Mouse (Mus musculus) spleen, postnatal 4 days (tissue): ENCODE results near the gene Ak1.

ENCODE experiments used
- DNase-seq, 2 experiments: peaks; one replicate each; pipeline ENCODE4 v3.0.0; 2022; ENCODE audit warnings: low spot score in 2 of 2

Gene Ak1

DNA sequence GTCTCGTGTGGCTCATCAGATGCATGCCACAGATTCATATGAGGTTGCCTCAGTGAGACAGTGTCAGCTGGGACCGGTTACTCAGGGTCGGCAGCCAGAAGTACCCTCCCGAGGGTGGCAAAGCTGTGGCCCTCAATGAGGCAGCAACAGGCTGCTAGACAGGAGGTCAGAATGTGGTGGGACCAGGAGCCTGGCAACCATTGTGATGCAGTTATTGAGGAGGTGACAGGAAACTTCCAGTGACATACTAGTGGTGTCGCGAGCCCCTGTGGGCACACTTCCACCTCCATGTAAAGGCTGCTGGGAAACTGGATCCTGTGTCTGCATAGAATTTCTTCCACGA, at the start of gene Ak1:
Gene Ak1, plus strand, starts transcription at position 242 of the 343 bp plus-strand sequence.
- no peak for DNase-seq

DNA sequence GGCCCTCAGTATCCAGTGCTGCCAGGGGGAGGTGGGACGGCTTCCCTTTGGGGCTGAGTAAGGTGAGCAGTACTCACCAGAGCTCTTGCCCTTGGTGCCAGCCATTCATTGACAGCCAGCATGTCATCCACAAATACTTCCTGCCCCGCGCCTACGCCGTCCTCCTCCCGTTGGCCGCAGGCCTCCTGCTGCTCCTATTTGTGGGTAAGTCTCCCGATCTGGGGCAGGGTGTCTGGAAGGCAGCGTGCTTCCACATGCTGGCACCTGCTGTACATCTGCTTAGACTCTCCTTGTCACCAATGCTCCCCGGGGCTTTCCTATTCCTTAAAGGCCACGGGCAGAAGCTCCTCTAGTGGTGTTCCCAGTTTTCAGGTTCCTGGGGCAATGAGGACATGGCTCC, 49.4 kb upstream of the Ak1 start:
- DNase-seq: no peak

DNA sequence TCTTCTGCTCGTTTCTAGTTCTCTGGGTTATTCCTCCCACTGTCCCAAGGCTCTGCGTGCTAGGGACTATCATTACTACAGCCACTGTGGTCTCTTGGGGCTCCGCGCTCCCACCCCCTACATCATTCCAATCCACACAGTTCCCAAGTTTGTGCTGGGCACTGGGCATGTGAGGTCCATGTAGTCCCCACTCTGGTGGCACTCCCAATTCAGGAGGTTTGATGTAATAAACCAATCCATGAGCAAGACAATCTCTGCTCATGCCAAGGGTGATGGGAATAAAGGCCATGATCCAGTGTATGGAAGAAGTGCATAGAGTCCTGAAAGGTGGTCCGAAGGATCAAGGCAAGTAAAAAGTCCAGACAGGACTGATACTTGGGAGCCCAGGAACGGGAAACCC, 47.1 kb upstream of the Ak1 start, which contains the start of gene Pip5kl1:
Gene Pip5kl1, plus strand, starts transcription at position 301 of the 400 bp plus-strand sequence.
- DNase-seq: no peak

DNA sequence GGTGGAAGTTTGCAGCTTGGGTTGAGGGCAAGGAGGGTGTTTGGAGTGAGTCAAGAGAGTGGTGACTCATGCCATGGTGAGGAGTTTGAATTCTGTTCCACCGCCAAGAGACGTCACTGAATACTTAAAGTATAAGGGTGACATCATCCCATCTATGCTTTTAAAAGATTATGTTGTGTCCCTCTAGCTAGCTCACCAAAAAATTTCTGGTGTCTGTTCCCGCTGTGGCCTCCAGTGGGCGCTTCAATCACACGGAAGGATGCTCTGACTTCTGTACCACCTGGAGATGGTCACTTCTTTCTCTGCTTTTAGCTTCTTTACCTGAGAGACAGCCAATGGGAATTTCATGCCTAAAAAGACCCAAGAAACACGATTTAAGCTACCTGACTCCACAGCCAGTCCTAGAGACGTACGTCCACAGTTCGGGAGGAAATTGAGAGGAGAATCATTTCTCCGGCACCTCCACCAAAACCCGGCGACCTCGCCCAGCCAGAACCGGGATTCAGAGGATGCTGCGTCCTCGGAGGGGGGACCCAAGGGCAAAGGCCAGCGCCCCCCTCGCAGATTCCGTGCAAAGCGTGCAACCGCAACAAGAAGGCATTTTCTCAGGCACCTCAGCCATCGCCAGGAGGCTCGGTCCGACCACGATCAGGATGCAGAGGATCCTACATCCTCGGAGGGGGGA, 46.5 kb upstream of the Ak1 start:
- DNase-seq: peak; percentile 63 to 82

DNA sequence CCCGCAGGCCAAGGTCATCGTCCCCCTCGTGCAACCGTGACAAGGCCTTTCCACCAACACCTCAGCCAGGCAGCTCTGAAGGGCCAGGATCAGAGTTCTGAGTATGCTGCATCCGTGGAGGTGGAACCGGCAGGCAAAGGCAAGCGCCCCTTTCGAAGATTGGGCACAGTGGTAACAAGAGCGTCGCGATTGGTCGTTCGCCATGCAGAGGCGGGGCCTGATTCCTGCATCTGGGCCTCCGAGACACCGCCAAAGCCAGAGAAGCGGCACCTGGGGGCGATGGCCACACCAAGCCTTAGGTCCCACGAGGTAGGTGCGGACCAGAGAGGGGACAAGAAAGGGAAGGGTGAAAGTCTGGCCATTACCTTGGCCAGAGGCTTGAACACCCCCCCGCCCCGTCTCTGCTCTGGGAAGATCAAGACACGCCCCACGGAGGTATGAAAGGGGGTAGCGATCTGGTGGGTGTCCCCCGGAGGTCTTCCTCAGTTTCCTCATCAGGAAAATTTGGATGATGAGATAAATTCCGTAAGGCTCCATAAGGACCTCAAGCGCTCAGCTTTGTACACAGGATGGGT, 45.9 kb upstream of the Ak1 start, which contains the start of gene 9430097D07Rik:
Gene 9430097D07Rik, minus strand, starts transcription at position 99 of the 575 bp plus-strand sequence.
- peak; percentile 54 to 75 for DNase-seq

DNA sequence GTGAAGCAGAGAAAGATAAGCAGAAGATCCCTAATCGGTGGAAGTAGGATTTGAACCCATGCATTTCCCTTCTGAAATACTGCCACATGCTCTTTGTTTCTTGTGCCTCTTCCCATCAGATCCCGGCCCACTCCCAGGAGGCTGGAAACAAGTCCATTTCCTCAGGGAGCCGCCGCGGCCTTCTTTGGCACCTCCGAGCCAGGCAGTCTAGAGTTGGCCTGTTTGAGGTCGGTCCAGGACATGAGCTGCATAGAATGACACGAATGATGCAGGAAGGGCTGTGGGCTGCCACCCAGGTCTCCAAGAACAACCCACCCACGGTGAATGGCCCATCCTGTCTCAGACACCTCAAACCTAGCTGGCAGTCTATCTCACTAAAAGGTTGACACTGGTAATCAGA, 45.0 kb upstream of the Ak1 start:
- no peak for DNase-seq

DNA sequence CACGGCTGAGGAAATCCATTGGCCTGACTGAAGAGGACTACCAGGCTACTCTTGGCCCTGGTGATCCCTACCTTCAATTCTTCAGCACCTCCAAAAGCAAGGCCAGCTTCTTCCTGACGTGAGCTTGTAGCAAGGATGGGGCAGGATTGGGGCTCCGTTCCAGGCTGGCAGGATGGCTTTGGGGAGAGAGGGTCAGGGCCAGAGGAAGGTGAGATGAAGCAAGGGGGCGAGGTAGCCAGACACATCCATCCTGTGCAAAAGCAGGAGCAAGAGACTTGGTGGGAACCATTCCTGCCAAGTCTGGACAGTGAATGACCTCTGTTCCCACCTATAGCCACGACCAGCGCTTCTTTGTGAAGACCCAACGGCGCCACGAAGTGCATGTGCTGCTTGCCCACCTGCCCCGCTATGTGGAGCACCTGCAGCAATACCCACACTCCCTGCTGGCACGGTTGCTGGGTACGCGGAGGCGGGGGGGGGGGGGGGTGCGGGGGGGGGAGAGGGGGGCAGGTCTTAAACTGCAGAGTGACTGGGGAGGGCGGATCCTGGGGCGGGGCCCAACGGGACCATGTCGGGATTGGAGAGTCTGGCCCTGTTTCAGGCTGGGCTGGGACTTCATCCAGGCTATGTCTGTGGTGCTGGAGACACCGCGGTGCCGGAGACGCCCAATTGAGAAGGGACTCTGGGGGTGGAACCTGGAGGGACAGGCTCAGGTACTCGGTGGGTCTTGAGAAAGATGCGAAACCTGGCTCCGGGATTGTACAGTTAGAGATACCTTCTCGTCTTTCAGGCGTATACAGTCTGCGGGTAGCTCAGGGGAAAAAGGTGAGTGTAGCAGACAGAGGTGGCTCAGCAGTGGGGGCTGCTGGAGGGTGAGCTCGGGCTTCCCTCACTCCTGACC, 43.2 kb upstream of the Ak1 start:
- DNase-seq: no peak

DNA sequence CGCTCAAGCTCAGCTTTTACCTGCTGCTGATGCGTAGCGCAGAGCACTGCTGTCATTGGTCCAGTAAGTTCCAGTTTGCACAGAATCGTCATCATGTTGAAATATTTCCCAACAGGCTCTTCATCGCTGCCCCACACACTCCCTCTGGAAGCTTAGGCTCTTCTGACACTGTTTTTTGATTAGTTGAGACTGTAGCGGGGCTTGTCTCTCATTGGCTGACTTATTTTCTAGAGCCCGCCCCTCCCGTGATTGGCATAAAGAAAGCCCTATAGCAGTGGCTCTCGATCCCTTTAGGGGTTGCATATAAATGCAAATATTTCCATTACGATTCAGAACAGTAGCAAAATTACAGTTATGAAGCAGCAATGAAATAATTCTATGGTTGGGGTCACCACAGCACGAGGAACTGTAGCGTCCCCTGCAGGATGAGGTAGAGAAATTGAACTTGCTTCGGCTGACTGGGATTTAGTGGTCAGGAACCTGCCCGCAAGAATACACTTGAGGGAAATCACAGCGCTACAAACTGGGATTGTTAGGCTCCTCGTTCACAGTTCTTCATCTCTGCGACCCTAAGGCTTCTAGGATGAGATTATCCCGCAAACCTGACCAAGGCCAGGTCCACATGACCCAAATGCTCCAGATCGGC, 40.0 kb upstream of the Ak1 start:
- peak in 1 of 2 experiments; percentile 39 for DNase-seq

DNA sequence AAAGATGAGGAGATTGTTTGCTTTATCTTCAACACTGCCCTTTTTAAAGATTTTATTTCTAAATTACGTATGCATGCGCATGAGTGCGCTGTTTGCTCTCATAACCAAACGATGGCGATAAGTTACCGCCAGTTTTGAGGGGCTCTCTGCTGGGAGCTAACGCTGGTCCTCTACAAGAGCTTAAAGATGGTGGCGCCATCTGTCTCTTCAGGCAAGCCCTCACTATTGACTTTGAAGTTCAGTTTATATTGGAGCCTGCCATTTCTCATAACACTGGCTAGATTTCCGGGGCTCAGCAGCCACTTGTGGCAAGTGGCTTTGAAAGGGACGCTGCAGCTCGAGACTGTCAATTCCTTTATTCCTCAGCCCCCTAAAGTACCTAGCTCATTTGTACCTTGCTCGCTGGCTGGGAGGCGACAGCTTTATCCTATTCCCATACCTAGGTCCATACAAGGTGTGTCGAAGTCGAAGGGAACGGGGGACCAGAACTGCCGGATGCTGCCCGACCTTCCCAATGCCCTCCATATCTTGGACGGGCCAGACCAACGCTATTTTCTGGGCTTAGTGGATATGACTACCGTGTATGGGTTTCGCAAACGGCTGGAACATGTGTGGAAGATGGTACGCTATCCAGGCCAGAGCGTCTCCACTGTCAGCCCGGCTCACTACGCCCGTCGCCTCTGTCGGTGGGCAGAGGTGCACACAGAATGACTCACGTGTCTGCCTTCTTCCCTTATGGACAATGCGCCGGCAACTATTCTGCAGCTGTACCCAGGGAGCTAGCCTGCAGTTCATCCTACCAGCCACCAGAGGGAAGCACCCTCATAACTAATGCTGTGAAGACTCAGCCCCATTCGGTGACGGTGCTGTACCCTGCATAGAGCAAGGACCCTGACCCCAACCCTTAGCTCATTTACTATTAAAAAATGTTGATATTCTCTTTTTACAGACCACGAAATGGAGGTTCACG, 38.4 kb upstream of the Ak1 start:
- peak; percentile 74 to 87 for DNase-seq

DNA sequence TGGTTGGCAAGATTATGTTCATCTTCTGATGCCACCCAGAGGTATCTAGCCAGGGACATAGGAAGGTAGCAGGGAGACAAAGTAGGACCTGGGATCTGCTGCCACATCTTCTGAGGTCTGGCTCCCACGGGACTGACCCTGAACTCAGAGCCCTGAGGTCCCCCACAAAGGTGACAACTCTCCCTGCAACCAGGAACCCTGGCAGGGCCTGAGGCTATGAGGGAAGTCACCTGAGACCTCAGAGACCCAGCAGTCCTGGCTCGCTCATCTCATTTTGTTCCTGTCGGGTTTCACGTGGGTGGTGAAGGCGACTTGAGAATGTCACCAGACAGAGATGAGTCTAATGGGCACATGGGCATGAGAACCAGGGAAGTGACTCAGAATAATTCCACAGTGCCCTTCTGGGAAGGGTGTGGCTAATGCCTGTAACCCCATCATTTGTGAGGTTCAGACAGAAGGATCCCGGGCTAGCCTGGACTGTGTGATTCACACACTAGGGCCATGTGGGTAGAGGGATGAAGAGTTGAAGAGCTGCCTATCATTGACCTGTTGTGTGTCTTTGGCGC, 36.3 kb upstream of the Ak1 start:
- no peak for DNase-seq

DNA sequence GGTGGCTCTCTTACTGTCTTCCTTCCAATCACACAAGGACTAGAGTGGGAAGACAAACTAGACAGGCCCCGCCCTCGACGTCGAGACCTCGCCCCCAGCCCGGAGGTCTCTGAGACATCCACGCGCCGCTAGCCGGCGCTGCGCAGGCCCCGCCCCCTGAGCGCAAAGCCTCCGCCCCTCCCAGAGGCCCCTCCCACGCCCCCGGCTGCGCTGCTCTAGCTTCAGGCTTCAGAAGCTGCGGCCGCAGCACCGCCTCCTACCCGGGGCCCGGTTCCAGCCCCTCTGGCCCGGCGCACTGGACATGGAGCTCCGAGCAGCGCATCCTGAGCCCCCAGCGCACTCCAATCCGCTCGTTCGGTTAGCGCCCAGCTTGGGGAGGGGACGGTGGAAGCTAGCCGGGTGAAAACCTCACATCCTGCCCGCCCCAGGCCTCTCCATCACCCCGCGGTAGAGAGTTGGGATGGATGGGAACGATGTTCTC, 34.6 kb upstream of the Ak1 start, which contains the start of gene St6galnac4:
Gene St6galnac4, plus strand, starts transcription at position 225 of the 481 bp plus-strand sequence.
- DNase-seq: peak; percentile 88 to 93

DNA sequence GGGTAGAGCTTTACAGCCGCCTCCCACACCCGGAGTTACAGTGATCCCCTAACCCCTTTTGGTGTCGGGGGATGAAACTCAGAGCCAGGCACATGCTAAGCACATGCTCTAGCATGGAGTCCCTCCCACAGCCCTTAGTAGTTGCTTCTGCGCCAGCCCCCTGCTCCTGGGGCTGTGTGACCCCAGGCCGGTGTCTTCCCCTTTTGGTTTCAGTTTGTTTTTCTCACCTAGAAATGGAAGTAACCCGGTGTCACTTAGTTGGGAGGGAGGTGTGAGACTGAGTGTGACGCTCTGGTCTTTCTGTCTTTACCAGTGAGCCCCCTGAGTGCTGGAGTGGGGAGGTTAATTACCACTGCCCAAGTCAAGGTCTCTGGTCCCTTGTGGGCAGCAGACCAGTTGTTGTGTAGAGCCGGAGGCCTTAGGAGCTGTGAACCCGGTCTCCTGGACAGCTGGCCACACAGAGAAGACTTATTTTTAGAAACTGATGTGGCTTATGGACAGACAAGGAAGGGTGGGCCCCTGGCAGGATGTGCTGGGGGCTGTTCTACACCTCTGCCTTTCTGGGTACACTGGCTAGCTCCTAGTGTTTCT, 33.7 kb upstream of the Ak1 start:
- DNase-seq: peak; percentile 51 to 71

DNA sequence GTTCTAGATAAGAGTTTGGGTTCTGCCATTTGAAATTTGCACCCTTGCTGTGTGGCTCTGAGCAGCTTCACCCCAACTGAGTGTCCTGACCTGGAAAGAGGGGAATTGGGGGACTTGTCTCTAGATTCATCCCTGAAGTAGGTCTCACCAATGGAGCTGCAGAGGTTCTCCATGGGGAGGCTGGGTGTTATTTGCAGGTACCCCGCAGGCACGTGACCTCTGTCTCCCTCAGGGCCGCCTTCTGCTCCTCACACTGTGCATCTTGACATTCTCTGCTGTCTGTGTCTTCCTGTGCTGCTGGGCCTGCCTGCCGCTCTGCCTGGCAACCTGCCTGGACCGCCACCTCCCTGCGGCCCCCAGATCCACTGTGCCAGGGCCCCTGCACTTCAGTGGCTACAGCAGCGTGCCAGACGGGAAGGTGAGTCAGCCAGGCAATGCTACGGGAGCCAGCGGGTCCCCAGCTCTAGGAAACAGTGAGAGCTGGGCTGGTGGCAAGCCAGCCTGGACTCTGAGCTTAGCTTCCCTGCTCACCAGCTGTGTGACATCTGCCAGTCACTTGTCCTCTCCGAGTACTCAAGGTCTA, 32.3 kb upstream of the Ak1 start:
- no peak for DNase-seq

DNA sequence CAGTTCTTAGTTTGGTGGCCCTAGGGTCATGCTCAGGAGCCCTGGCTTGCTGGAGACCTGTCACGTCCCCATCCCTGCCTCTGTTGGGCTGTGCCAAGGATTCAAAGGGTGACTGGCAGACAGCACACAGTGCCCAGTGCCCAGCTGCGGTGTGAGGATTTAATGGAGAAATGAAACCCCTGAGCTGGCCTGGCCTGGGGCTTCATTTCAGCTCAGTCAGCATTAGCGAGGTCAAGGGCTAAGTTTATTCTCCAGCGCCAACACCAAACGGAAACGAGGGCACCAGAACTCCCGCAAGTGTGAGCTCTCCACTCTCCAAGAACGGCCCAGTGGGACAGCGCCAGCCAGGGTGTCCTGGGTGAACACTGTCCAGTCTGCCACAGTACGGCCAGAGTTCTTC, 31.3 kb upstream of the Ak1 start:
- DNase-seq: no peak

DNA sequence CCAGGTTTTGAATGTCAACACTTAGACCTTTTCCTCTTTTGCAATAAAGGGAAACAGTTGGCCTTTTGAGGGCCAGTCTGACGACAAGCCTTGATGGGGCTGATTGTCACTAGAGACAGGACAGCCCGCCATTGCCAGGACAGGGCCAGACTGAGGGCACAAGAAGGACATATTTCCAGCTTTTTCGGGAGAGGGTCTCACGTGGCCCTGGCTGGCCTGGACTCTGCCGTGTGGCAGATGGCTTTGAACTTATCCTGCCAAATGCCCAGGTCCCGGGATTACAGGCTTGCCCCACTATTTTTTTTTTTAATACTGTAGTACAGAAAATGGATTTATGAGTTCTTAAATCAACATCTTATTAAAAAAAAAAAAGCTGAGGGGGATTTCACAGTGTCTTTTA, 30.3 kb upstream of the Ak1 start:
- DNase-seq: no peak

DNA sequence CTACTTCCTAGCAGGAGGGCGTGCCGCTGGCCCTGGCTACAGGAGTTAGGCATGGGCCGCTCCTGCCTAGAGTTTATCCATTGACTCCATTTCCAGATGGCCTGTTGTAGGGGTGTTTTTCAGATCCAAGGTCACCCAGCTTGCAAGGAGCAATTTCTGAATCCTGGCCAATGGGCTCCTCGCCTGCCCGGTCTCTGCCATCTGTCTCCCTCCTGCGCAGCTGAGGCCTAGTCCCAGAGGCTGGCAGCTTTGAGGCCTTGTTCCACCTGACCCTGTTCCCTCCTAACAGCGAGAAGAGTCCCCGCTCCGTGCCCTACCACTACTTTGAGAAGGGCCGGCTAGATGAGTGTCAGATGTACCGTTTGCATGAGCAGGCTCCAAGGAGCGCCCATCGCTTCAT, 24.8 kb upstream of the Ak1 start:
- no peak for DNase-seq

DNA sequence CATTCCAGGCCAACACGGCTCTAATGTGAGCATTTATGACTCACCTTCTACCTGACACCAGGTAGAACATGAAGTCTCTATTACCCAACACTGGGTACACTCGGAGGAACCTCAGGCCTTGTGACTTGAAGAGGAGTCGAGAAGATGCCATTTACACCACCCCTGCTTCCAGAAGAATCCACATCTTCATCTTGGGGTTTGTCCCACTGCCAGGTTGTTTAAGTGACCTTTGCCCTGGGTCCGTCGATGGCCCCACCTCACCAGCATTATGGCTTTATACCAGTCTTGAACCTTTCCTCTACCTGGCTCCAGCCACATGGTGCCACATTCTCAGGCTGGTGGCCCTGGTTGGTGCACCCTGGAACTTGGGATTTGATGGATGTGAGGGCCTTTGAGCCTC, 24.3 kb upstream of the Ak1 start:
- DNase-seq: no peak

DNA sequence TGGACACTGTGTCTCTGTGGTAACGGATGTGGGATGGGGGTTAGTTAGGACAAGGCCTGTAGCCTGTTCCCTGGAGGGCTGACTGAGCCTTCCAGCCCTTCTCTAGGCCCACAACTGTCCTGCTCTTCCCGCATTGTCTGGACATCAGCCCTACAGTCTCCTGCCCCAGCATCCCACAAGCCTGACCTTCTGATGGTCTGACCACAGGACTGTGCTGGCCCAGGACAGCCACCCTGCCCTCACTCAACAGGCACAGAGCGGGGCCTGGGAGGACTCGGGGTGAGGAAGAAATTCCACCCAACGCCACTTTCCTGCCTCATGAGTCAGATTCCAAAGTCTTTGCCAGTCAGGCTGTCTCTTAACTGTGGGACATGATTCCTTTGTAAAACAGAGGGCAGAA, 23.9 kb upstream of the Ak1 start:
- no peak for DNase-seq

DNA sequence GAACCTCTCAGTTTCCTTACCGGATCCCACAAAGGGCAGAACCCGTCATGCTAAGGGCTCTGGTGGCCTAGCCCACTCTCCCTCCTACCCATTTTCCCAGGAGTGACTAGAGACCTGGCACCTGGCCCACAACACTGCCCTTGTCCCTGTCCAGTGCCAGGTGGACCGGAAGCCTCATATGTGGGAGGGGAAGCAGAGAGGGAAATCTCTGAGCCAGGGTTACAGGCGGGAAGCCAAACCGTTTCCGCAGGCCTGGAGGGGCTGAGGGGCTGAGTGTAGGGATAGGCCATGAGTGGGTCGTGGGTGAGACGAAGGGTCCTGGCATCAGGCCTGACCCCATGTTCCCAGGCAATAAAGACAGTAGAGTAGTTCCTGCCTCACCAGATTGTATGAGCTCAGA, 23.1 kb upstream of the Ak1 start:
- no peak for DNase-seq

DNA sequence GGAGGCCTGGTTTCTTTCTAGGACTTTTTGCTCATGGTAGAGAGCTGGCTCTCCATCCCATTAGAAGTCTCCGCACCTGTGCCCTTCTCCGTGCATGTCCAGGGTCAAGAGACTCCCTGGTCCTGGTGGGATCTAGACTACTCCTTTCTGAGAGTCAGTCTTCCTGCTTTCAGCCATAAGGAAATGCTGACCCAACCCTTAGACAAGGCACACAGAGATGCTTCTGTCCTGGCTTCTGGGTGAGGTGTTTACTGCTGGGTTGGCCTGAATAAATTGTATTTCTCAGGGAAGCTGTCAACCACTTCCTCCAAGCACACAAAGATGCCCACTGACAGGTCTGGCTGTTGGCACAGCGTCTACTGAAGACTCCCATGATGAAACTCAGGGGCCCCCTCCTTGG, 22.1 kb upstream of the Ak1 start, which contains the start of gene St6galnac6:
Gene St6galnac6, plus strand, starts transcription at position 301 of the 400 bp plus-strand sequence.
- no peak for DNase-seq
